Mouse (Mus musculus) thymus, postnatal 25 days (tissue): ENCODE data around the gene Bcap29.
"Not testable (repeated sequence)": the region's sequence is repeated elsewhere in the genome, so short reads cannot be mapped to it uniquely, and the experiment has no call there.

ENCODE experiments used
- DNase-seq: peaks from one replicate; pipeline ENCODE4 v3.0.0; 2022

The Bcap29 gene

GRCm38 (mm10) chr12:31578691-31579476 lies 55.6 kb downstream of the Bcap29 start:
- DNase-seq: no peak

DNA sequence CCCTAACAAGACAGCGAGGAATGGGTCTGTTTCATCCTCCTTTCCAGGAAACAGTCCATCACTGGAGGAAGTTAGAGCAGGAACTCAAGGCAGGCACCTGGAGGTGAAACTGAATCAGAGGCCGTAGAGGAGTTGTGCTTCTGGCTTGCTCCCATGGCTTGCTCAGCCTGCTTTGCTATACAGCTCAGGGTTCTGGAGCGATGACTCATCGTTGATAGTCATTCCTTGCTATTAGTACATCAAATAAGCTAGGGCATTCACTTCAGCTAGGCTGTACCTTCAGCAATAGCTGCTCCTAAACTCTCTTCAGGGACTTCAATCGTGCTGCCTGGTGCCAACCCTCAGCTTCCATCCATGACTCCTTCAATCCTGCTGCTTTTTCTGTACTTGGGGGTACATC lies 60.0 kb downstream of the Bcap29 start:
- DNase-seq: no peak

GRCm38 (mm10) chr12:31569784-31570183 lies 64.7 kb downstream of the Bcap29 start:
- no peak for DNase-seq

- no peak for DNase-seq
Observed at GRCm38 (mm10) chr12:31568661-31569060, 65.8 kb downstream of the Bcap29 start.

- DNase-seq: not testable (repeated sequence)
Observed at GRCm38 (mm10) chr12:31567535-31567934, 66.9 kb downstream of the Bcap29 start.

GRCm38 (mm10) chr12:31560712-31561111 lies 73.7 kb downstream of the Bcap29 start:
- DNase-seq: no peak

- DNase-seq: no peak
Observed at GRCm38 (mm10) chr12:31560002-31560401, 74.5 kb downstream of the Bcap29 start.

DNA sequence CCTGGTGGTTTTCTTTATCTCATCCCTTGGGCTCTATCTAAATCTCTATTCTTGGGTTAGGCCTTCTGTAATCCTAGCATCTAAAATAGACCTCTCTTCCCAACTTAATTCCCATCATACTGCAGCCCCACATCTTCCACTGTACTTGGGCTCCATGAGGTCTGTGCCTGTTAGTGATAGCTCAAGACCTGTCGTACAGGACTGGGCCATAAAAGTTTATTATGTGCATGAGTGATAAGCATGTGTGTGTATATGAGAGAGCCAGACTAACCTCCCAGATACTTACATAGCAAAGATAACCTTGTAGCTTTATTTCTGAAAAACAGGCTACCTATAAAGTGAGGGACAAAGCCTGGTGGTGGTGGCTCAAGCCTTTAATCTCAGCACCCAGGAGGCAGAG lies 80.1 kb downstream of the Bcap29 start:
- no peak for DNase-seq

- DNase-seq: no peak
Observed at GRCm38 (mm10) chr12:31551252-31551651, 83.2 kb downstream of the Bcap29 start.

DNA sequence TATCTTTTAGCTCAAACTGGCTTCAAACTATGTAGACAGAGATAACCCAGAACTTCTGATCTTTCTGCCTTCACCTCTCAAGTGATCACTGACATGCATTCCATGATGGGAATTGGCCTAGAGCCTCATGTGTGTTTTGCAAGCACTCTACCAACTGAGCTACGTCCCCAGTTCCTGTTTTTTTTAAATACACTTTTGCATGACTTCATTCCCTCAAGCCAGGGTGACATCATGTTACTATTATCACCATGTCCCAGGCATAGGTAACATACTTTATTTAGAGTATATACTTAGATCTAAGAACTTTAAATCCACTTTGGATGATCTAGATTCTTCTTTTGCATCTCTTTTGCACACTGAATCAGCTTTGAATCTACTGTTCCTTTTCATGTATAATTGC lies 88.4 kb downstream of the Bcap29 start:
- no peak for DNase-seq

- DNase-seq: no peak
Observed at GRCm38 (mm10) chr12:31545219-31545618, 89.2 kb downstream of the Bcap29 start.

GRCm38 (mm10) chr12:31541541-31541940 lies 92.9 kb downstream of the Bcap29 start:
- DNase-seq: no peak
